Comparison of ENCODE assay signal across 18 mouse cellular contexts in genomic region chr15:99382893-99383292, GRCm38 (mm10). TPM values are rescaled to one million over a fixed set of nuclear protein-coding genes. Genes with fewer than 3 reads are reported as not detected.
DNase-seq lines count a peak whose midpoint lies in the region; ATAC-seq and TF ChIP-seq lines count a peak whose summit lies in the region.
"Had no signal": no experiment of that assay in that cellular context is flagged by ENCODE, and none has a peak within 500 bp of the region (broad histone marks: within the 10 kb centered on the region; RNA-seq: fewer than 3 reads in every experiment).

No protein-coding gene starts in this region.

- intact Hi-C loops in heart, postnatal 14 days (cut with DNase I): no loop called here
- intact Hi-C loops in gastrocnemius, adult 2 months (cut with DNase I): no loop called here

- no peak overlapping the region for H3K4me2 ChIP-seq in lung, embryonic 15.5 days
- H3K4me2 ChIP-seq: heart, embryonic 11.5 days had no signal

- DNase-seq in heart, adult 11 months: peak; percentile 5
- DNase-seq in heart, postnatal 14 days: no peak
- no peak for DNase-seq in lung, postnatal 4 days
- peak; percentile 61 to 75 for DNase-seq in kidney, postnatal 25 days
- DNase-seq in cerebellum, postnatal 10 days: no peak
- DNase-seq in gastrocnemius, adult 2 months: no peak
- no peak for DNase-seq in frontal cortex, postnatal 25 days (ENCODE audit: low spot score in 2 of 2)
- DNase-seq: cerebellum, postnatal 25 days; gastrocnemius, postnatal 14 days; heart, postnatal 36 days; layer of hippocampus, adult 9-11 months; right cerebral cortex, postnatal 4 days had no signal

- no peaks in the 10 kb centered on the region for H3K27me3 ChIP-seq in lung, embryonic 15.5 days
- H3K27me3 ChIP-seq: megakaryocyte, embryonic 14.5 days had no signal

- 0 out of 2 replicates have a peak, but pooled peaks cover 3% of the 10 kb centered on the region for H3K4me1 ChIP-seq in lung, embryonic 15.5 days

- H3K36me3 ChIP-seq in lung, embryonic 15.5 days: no peaks in the 10 kb centered on the region
- H3K36me3 ChIP-seq: embryonic facial prominence, embryonic 10.5 days had no signal

- no peak overlapping the region for H3K4me3 ChIP-seq in lung, embryonic 15.5 days
- no peak overlapping the region for H3K4me3 ChIP-seq in gastrocnemius, adult 2 months
- H3K4me3 ChIP-seq: embryonic facial prominence, embryonic 10.5 days; erythroblast, embryonic 14.5 days; megakaryocyte, embryonic 14.5 days had no signal

- no peak for TF ChIP-seq CTCF in gastrocnemius, adult 2 months (IDR thresholded peaks at IDR 0.05)

- peak overlapping the region; percentile 42; the same call in 1 of the 2 replicates for H3K27ac ChIP-seq in lung, embryonic 15.5 days
- H3K27ac ChIP-seq in gastrocnemius, adult 2 months: no peak overlapping the region
- H3K27ac ChIP-seq: embryonic facial prominence, embryonic 10.5 days had no signal

- peak; percentile 67; the same call in 1 of the 2 replicates for ATAC-seq in lung, embryonic 15.5 days (ENCODE audit: borderline replicate concordance, extremely low read depth, low FRiP score, low TSS enrichment)
- ATAC-seq: forebrain, embryonic 16.5 days had no signal

- no peaks in the 10 kb centered on the region; the same call in 1 of the 2 replicates for H3K9me3 ChIP-seq in lung, embryonic 15.5 days

- no peak overlapping the region for H3K9ac ChIP-seq in lung, embryonic 15.5 days

RNA-seq across cellular contexts. Expression of gene Tmbim6, which starts 9.8 kb away (rescaled TPM):
- 100 to 1,000 TPM; 216 to 219 TPM for total RNA-seq in heart, postnatal 14 days (2021)
- polyA plus RNA-seq in lung, embryonic 15.5 days (2015; fragmentation: Nextera tagmentation; extraction: Ambion mirVana): 382 and 427 TPM in 2 replicates
- total RNA-seq in gastrocnemius, adult 2 months (2021): 100 to 1,000 TPM; 181 to 184 TPM

RNA-seq across cellular contexts. Expression of gene Fmnl3, which starts 12.6 kb away (rescaled TPM):
- 10 to 100 TPM; 29.4 to 29.7 TPM for total RNA-seq in heart, postnatal 14 days (2021)
- 34.5 and 34.9 TPM in 2 replicates for polyA plus RNA-seq in lung, embryonic 15.5 days (2015; fragmentation: Nextera tagmentation; extraction: Ambion mirVana)
- total RNA-seq in gastrocnemius, adult 2 months (2021): 1 to 10 TPM; 5.5 to 7.2 TPM

Comparison
In these comparisons a context has a peak if more than half of its experiments do, and no peak if none do; other contexts are left out.
1. DNase-seq: peak in heart, adult 11 months (single experiment) and kidney, postnatal 25 days (2 of 2); none in heart, postnatal 14 days (0 of 2), lung, postnatal 4 days (0 of 2), cerebellum, postnatal 10 days (0 of 2), gastrocnemius, adult 2 months (single experiment) and frontal cortex, postnatal 25 days (0 of 2).